Mouse (Mus musculus) embryonic facial prominence, embryonic 11.5 days (tissue): ENCODE measurements at regions not wholly inside any gene's neighbourhood (a gene's known extent, or its start where the extent isn't known, plus 50 kb on each side); places are given as distances from the start of the nearest gene placed in this dataset.
"Not testable (repeated sequence)": the region's sequence is repeated elsewhere in the genome, so short reads cannot be mapped to it uniquely, and the experiment has no call there.

ENCODE experiments used
- ATAC-seq: fragments of 200-750 bp; cut with Nextera tagmentation; replicated peaks from 2 replicates; pipeline ENCODE4 v1.8.0; 2017; ENCODE audit warnings: low read depth; ENCODE audit not compliant: insufficient number of reproducible peaks, low FRiP score, low TSS enrichment
- DNase-seq: peaks from one replicate; pipeline ENCODE4 v3.0.0-alpha.2; 2015; ENCODE audit warnings: low spot score
- H3K27ac ChIP-seq: fragments of 300-500 bp; sonication (generic); replicated peaks from 2 replicates; pipeline ENCODE4 v1.5.1; 2014; ENCODE audit warnings: mild to moderate bottlenecking, low read depth, low read length, control low read depth
- H3K27me3 ChIP-seq: fragments of 300-500 bp; sonication (generic); 2 replicates; pipeline ENCODE4 v1.6.1; 2014; ENCODE audit warnings: mild to moderate bottlenecking, low read length, moderate library complexity, mixed read lengths; ENCODE audit not compliant: control insufficient read depth, insufficient read depth
- H3K36me3 ChIP-seq: fragments of 300-500 bp; sonication (generic); replicated peaks from 2 replicates; pipeline ENCODE4 v1.6.1; 2014; ENCODE audit warnings: low read depth, mild to moderate bottlenecking, low read length, moderate library complexity, mixed read lengths; ENCODE audit not compliant: control insufficient read depth, insufficient read depth
- H3K4me1 ChIP-seq: fragments of 300-500 bp; sonication (generic); 2 replicates; pipeline ENCODE4 v1.6.1; 2014; ENCODE audit warnings: low read length, mixed read lengths; ENCODE audit not compliant: control insufficient read depth, insufficient read depth
- H3K4me2 ChIP-seq: fragments of 300-500 bp; sonication (generic); 2 replicates; pipeline ENCODE4 v1.6.1; 2014; ENCODE audit warnings: low read depth, mild to moderate bottlenecking, control low read depth, low read length, moderate library complexity
- H3K4me3 ChIP-seq: fragments of 300-500 bp; sonication (generic); 2 replicates; pipeline ENCODE4 v1.5.1; 2014; ENCODE audit warnings: low read depth, low read length, control low read depth
- H3K9ac ChIP-seq: fragments of 300-500 bp; sonication (generic); replicated peaks from 2 replicates; pipeline ENCODE4 v1.6.1; 2014; ENCODE audit warnings: mild to moderate bottlenecking, control low read depth, low read length
- H3K9me3 ChIP-seq: fragments of 300-500 bp; sonication (generic); replicated peaks from 2 replicates; pipeline ENCODE4 v1.6.1; 2016; ENCODE audit warnings: mild to moderate bottlenecking, low read length, inconsistent platforms, mixed read lengths; ENCODE audit not compliant: control insufficient read depth
- WGBS: fragments of 180-500 bp; shearing (Covaris S2); extraction: QIAGEN DNeasy Blood & Tissue Kit; methylation state at CpG from one replicate; pipeline ENCODE4 v1.1.7; 2014; 5-methylcytosine and 5-hydroxymethylcytosine counted together

- H3K27ac ChIP-seq, result no peak overlapping the region
- no peaks in the 10 kb centered on the region for H3K9me3 ChIP-seq
- H3K36me3 ChIP-seq, result no peaks in the 10 kb centered on the region
- no peak overlapping the region for H3K9ac ChIP-seq
- ATAC-seq, result no peak
- DNase-seq, result no peak
- H3K4me3 ChIP-seq, result no peak overlapping the region
- WGBS, result 70% methylated on average over 4 of the region's 4 CpGs
- H3K4me1 ChIP-seq, result no peaks in the 10 kb centered on the region
- H3K27me3 ChIP-seq, result no peaks in the 10 kb centered on the region
- H3K4me2 ChIP-seq, result no peak overlapping the region
Observed at GRCm38 (mm10) chr12:39645581-39645980, 392.2 kb downstream of the Arl4a start.

DNA sequence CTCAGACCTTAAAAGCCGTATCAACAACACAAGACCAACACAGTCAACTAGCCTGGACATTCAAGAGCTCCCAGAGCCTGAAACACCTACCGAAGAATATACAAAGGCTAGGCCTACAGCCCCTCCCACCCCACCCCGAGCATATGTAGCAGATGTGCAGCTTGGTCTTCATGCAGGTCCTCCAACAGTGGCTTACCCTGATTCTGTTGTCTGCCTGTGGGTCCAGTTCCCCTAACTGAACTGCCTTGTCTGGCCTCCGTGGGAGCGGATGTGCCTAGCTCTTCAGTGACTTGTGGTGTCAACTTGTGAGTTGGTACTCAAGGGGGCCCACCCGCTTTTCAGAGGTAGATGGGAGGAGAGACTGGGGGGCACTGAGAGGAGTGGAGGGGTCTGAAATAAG lies 398.6 kb downstream of the Arl4a start:
- no peak overlapping the region for H3K27ac ChIP-seq
- ATAC-seq (no peak), DNase-seq (no peak)
- no peaks in the 10 kb centered on the region for H3K27me3 ChIP-seq
- 86% methylated on average over 6 of the region's 6 CpGs for WGBS
- no peaks in the 10 kb centered on the region for H3K36me3 ChIP-seq
- H3K4me3 ChIP-seq, result no peak overlapping the region
- H3K4me2 ChIP-seq, result no peak overlapping the region
- H3K9ac ChIP-seq, result no peak overlapping the region
- H3K9me3 ChIP-seq, result no peaks in the 10 kb centered on the region
- H3K4me1 ChIP-seq, result no peaks in the 10 kb centered on the region

- Histone ChIP-seq H3K9ac (no peak overlapping the region), H3K4me1 (no peaks in the 10 kb centered on the region), H3K9me3 (no peaks in the 10 kb centered on the region), H3K27me3 (no peaks in the 10 kb centered on the region), H3K27ac (no peak overlapping the region), H3K4me2 (no peak overlapping the region), H3K4me3 (no peak overlapping the region), H3K36me3 (no peaks in the 10 kb centered on the region)
- WGBS, result 68% methylated on average over 4 of the region's 4 CpGs
- ATAC-seq, result no peak
- no peak for DNase-seq
Observed at GRCm38 (mm10) chr12:39634337-39634736, 403.5 kb downstream of the Arl4a start.

GRCm38 (mm10) chr12:39621266-39621665 lies 416.6 kb downstream of the Arl4a start:
- 91% methylated on average over 1 of the region's 1 CpGs for WGBS
- no peak overlapping the region for H3K9ac ChIP-seq
- no peak overlapping the region for H3K27ac ChIP-seq
- no peaks in the 10 kb centered on the region for H3K36me3 ChIP-seq
- H3K27me3 ChIP-seq, result no peaks in the 10 kb centered on the region
- H3K4me3 ChIP-seq, result no peak overlapping the region
- H3K9me3 ChIP-seq, result no peaks in the 10 kb centered on the region
- ATAC-seq, result no peak
- no peak for DNase-seq
- no peaks in the 10 kb centered on the region for H3K4me1 ChIP-seq
- no peak overlapping the region for H3K4me2 ChIP-seq

DNA sequence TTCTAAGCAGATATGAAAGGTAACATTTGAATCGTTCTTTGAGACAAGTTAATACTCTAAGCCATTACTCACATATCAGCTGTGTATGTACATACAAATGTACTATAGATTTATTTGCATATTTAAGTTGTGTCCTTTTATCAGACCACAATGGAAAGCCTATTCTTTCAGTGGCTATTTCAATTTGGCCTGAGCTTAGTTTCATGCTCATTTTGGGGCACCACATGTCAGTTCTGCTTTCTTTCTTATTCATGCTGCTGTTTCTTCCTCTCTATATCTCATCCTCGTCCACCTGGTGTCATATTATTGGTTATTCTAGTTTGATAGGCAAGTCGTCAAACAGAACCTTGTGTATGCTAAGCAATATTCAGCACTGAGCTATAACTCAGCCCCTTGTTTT lies 432.5 kb downstream of the Arl4a start:
- H3K27ac ChIP-seq, result no peak overlapping the region
- H3K27me3 ChIP-seq, result no peaks in the 10 kb centered on the region
- 68% methylated on average over 3 of the region's 3 CpGs for WGBS
- no peaks in the 10 kb centered on the region for H3K36me3 ChIP-seq
- no peaks in the 10 kb centered on the region for H3K9me3 ChIP-seq
- H3K4me3 ChIP-seq, result no peak overlapping the region
- H3K4me2 ChIP-seq, result no peak overlapping the region
- no peaks in the 10 kb centered on the region for H3K4me1 ChIP-seq
- no peak for ATAC-seq
- no peak overlapping the region for H3K9ac ChIP-seq
- DNase-seq, result no peak

- H3K27ac ChIP-seq, result no peak overlapping the region
- no peak overlapping the region for H3K4me2 ChIP-seq
- H3K9ac ChIP-seq, result no peak overlapping the region
- no peaks in the 10 kb centered on the region for H3K9me3 ChIP-seq
- no peaks in the 10 kb centered on the region for H3K4me1 ChIP-seq
- no peak overlapping the region for H3K4me3 ChIP-seq
- H3K36me3 ChIP-seq, result no peaks in the 10 kb centered on the region
- 70% methylated on average over 4 of the region's 4 CpGs for WGBS
- ATAC-seq (no peak), DNase-seq (no peak)
- H3K27me3 ChIP-seq, result no peaks in the 10 kb centered on the region
Observed at GRCm38 (mm10) chr12:39604723-39605122, 433.1 kb downstream of the Arl4a start.

GRCm38 (mm10) chr12:39594726-39595125 lies 443.1 kb downstream of the Arl4a start:
- Histone ChIP-seq H3K27ac (no peak overlapping the region), H3K4me1 (no peaks in the 10 kb centered on the region), H3K4me2 (no peak overlapping the region), H3K36me3 (no peaks in the 10 kb centered on the region), H3K9ac (no peak overlapping the region), H3K9me3 (no peaks in the 10 kb centered on the region), H3K27me3 (no peaks in the 10 kb centered on the region), H3K4me3 (no peak overlapping the region)
- WGBS, result 57% methylated on average over 1 of the region's 1 CpGs
- ATAC-seq (no peak), DNase-seq (no peak)

- not testable (repeated sequence) for H3K27me3 ChIP-seq, H3K4me2 ChIP-seq, H3K4me1 ChIP-seq, DNase-seq, H3K4me3 ChIP-seq, H3K9ac ChIP-seq, H3K9me3 ChIP-seq, H3K27ac ChIP-seq, ATAC-seq, H3K36me3 ChIP-seq
Observed at GRCm38 (mm10) chr12:39593781-39594180, 444.0 kb downstream of the Arl4a start.
